Comparison of ENCODE assay signal across 8 mouse cellular contexts in the genomic region with DNA sequence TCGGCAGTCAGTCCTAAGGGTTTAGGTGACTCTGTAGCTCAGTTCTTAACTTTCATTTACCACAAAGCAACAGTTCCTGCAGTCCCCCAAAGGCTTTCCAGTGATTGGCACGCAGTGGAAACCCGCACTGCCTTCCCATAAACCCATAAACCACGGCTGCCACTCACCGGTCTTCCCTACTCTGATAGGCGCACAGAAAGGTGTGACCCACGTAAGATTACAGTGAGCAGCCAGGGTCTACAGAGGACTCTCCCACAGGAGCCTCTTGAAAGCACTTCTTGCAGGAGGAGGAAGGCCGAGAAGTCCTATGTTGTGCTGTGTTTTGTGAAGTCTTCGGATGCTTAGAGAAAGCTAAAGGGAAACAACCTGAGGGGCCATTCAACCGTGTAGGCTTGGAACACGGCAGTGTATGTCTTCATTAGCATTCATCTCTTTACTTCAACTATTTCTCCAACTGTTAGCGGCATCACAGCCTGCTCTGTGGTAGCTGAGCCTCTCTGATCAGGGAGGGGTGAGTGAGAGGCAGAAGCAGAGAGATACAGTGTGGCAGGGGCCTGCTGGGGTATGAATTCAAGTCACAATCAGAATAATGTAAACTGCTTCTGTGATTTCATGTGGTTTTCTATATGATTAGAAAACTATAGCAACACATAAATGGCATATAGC.
DNase-seq lines count a peak whose midpoint lies in the region; ATAC-seq and TF ChIP-seq lines count a peak whose summit lies in the region.

No protein-coding gene starts in this region.

- no peaks in the 10 kb centered on the region for H3K27me3 ChIP-seq in forebrain, embryonic 15.5 days
- no peaks in the 10 kb centered on the region for H3K27me3 ChIP-seq in kidney, embryonic 15.5 days
- H3K27me3 ChIP-seq in lung, embryonic 16.5 days (ENCODE audit: control insufficient read depth, insufficient read depth, low read depth, low read length) = peaks cover 8% of the 10 kb centered on the region; the same call in 1 of the 2 replicates
- H3K27me3 ChIP-seq in stomach, postnatal 0 days (ENCODE audit: control insufficient read depth, insufficient read depth, low read length) = no peaks in the 10 kb centered on the region

- 9% methylated on average over 12 of the region's 12 CpGs for WGBS in forebrain, embryonic 15.5 days
- WGBS in kidney, embryonic 15.5 days = 19% methylated on average over 12 of the region's 12 CpGs
- WGBS in lung, embryonic 16.5 days = 33% methylated on average over 12 of the region's 12 CpGs
- 42% methylated on average over 12 of the region's 12 CpGs for WGBS in stomach, postnatal 0 days

- no peak for TF ChIP-seq CTCF in layer of hippocampus, adult 2 months (conservative IDR thresholded peaks at IDR 0.05)
- no peak for TF ChIP-seq CTCF in stomach, postnatal 0 days (IDR thresholded peaks at IDR 0.05; ENCODE audit: low read depth)

- H3K36me3 ChIP-seq in forebrain, embryonic 15.5 days = no peaks in the 10 kb centered on the region
- no peaks in the 10 kb centered on the region for H3K36me3 ChIP-seq in kidney, embryonic 15.5 days
- no peaks in the 10 kb centered on the region for H3K36me3 ChIP-seq in lung, embryonic 16.5 days (ENCODE audit: control insufficient read depth, insufficient read depth, low read length)
- H3K36me3 ChIP-seq in stomach, postnatal 0 days (ENCODE audit: control insufficient read depth, insufficient read depth, low read length) = no peaks in the 10 kb centered on the region

- peak overlapping the region; percentile 17; the same call in 1 of the 2 replicates for H3K4me3 ChIP-seq in layer of hippocampus, adult 2 months
- H3K4me3 ChIP-seq in forebrain, embryonic 15.5 days = peak overlapping the region; percentile 43
- H3K4me3 ChIP-seq in kidney, embryonic 15.5 days (replicated peaks) = peak overlapping the region; percentile 50
- H3K4me3 ChIP-seq in lung, embryonic 16.5 days (ENCODE audit: low read length) = peak overlapping the region; percentile 44
- H3K4me3 ChIP-seq in stomach, postnatal 0 days (ENCODE audit: low read depth, low read length) = peak overlapping the region; percentile 33

- peak; percentile 88 for ATAC-seq in forebrain, embryonic 15.5 days (replicated peaks)
- no peak for ATAC-seq in kidney, embryonic 15.5 days (replicated peaks; ENCODE audit: low FRiP score)
- ATAC-seq in lung, embryonic 16.5 days (ENCODE audit: low read depth) = peak; percentile 59
- peak; percentile 43; the same call in 1 of the 2 replicates for ATAC-seq in stomach, postnatal 0 days (ENCODE audit: low FRiP score, low TSS enrichment)

- peak overlapping the region; percentile 85 for H3K4me2 ChIP-seq in forebrain, embryonic 15.5 days (replicated peaks)
- peak overlapping the region; percentile 65 for H3K4me2 ChIP-seq in kidney, embryonic 15.5 days
- H3K4me2 ChIP-seq in lung, embryonic 16.5 days (ENCODE audit: low read depth, low read length) = peak overlapping the region; percentile 64
- H3K4me2 ChIP-seq in stomach, postnatal 0 days (replicated peaks; ENCODE audit: low read depth) = peak overlapping the region; percentile 62

- H3K9me3 ChIP-seq in forebrain, embryonic 15.5 days = no peaks in the 10 kb centered on the region
- no peaks in the 10 kb centered on the region for H3K9me3 ChIP-seq in kidney, embryonic 15.5 days (replicated peaks)
- H3K9me3 ChIP-seq in lung, embryonic 16.5 days (ENCODE audit: control insufficient read depth, low read length) = no peaks in the 10 kb centered on the region
- H3K9me3 ChIP-seq in stomach, postnatal 0 days (ENCODE audit: control insufficient read depth, low read length) = no peaks in the 10 kb centered on the region

- DNase-seq in layer of hippocampus, adult 2 months (ENCODE audit: low spot score in 2 of 2) = peak in 1 of 2 experiments; percentile 24
- no peak for DNase-seq in layer of hippocampus, postnatal 36 days
- DNase-seq in stomach, postnatal 0 days (ENCODE audit: low spot score) = peak; percentile 53
- DNase-seq in MN1 (ENCODE audit: low spot score) = no peak
- DNase-seq in thymus, postnatal 4 days = no peak

- H3K27ac ChIP-seq in layer of hippocampus, adult 2 months = peak overlapping the region; percentile 51
- H3K27ac ChIP-seq in forebrain, embryonic 15.5 days (replicated peaks) = peak overlapping the region; percentile 54; the same call in 1 of the 2 replicates
- peak overlapping the region; percentile 95 for H3K27ac ChIP-seq in kidney, embryonic 15.5 days
- H3K27ac ChIP-seq in lung, embryonic 16.5 days (ENCODE audit: low read length) = no peak overlapping the region
- H3K27ac ChIP-seq in stomach, postnatal 0 days (replicated peaks) = peak overlapping the region; percentile 75; the same call in 1 of the 2 replicates

- TF ChIP-seq EP300 in stomach, postnatal 0 days (optimal IDR thresholded peaks at IDR 0.05) = no peak

- peaks cover 16% of the 10 kb centered on the region for H3K4me1 ChIP-seq in forebrain, embryonic 15.5 days
- peaks cover 27% of the 10 kb centered on the region for H3K4me1 ChIP-seq in kidney, embryonic 15.5 days
- peaks cover 6% of the 10 kb centered on the region; the same call in 1 of the 2 replicates for H3K4me1 ChIP-seq in lung, embryonic 16.5 days (replicated peaks; ENCODE audit: control insufficient read depth, insufficient read depth, low read length)
- peaks cover 3% of the 10 kb centered on the region; the same call in 1 of the 2 replicates for H3K4me1 ChIP-seq in stomach, postnatal 0 days (replicated peaks; ENCODE audit: control insufficient read depth, insufficient read depth)

- H3K9ac ChIP-seq in forebrain, embryonic 15.5 days (replicated peaks) = peak overlapping the region; percentile 54
- peak overlapping the region; percentile 15; the same call in 1 of the 2 replicates for H3K9ac ChIP-seq in kidney, embryonic 15.5 days
- peak overlapping the region; percentile 45; the same call in 1 of the 2 replicates for H3K9ac ChIP-seq in lung, embryonic 16.5 days (ENCODE audit: low read length)
- no peak overlapping the region for H3K9ac ChIP-seq in stomach, postnatal 0 days (ENCODE audit: low read length)
